Mouse (Mus musculus) embryo, embryonic 11.5 days (tissue): ENCODE results near the gene Slc9b1.

Experiments used
- DNase-seq: peaks from one replicate; pipeline ENCODE4 v3.0.0-alpha.2; 2012; ENCODE audit warnings: low read depth, low spot score

The Slc9b1 gene

DNA sequence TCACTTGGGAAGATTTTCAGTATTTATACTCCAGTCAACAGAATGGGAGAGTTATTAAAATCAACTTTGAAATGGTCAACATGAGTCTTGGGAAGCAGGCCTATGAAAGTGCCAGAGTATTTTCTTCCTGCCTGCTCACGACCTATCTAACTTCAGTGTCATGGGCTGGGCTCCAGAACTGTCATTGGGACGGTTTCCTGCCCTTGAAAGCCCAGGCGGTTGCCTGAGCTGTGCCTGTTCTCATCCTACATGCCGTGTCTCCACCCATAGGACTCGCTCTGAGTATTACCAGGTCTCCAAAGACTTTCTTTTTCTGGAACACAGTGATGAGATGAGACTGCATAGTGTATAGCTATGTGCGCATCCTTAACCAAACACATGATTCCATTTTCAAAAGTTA is 45.4 kb downstream of the Slc9b1 start:
- DNase-seq, result no peak

DNA sequence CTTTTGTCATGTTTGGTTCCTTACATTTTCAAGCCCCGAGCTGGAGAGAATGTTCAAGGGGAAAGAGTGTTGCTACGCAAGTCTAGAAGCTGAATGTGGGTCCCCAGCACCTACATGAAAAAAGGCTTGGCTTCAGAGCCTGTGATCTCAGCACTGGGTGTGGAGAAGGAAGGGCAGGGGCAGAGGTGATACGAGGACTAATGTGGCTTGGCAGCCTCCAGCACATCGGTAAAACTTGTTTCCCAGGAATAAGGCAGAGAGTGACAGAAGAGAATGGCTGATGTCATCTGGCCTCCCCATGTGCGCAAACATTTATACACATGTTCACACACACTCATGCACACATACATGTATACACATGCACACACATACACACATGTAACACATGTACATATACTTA is 47.3 kb downstream of the Slc9b1 start:
- DNase-seq, result no peak

DNA sequence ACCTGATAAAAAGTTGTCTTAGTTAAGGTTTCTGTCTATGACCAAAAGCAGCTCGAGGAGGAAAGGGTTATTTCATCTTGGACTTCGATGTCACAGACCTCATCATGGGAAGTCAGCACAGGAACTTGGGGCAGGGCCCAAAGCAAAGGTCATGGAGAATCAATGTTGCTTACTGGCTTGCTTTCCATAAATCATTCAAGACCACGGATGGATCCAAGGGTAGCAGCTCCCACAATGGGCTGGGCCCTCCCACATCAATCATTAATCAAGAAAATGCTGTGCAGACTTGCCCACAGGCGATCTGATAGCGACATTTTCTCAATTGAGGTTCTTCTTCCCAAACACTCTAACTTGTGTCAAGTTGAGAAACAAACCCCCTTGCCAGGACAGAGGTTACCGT is 48.3 kb downstream of the Slc9b1 start:
- no peak for DNase-seq

DNA sequence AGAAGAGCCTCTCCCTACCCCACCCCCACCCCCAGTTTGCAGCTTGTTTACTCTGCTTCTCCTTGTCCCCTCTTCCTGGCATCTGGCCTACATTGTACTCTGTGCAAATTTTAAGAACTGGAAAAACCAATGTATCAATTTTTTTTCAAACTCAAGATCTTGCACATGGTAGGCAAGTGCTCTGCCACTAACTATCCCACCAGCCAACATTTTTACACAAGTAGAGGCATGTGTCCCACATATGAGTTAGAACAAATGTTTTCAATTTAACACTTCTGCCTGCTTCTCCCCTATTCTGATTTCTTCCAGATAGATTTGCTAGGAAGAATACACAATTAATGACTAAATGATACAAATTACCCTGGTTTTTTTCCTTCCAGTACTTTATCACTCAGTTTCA is 49.3 kb downstream of the Slc9b1 start:
- no peak for DNase-seq

DNA sequence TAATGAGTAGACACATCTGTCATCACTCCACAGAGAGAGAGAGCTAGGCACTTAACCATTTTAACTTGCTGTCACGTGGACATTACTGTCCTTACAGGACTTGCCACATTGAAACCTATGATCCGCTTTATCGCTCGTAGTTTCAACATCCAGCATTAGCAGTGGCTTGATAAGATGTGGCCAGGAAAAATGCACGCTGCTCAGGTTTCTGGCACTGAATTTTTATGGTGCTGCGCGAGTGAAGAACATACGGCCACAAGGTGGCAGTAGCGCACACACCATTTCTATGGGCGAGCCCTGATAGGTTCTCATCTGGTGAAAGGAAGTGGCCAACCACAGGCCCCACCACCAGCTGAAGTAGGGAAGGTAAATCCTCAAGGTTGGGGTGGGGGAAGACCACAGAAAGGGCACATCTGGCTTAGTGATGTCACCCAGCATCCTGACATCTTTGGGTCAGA is 54.4 kb downstream of the Slc9b1 start:
- peak; percentile 71 for DNase-seq

DNA sequence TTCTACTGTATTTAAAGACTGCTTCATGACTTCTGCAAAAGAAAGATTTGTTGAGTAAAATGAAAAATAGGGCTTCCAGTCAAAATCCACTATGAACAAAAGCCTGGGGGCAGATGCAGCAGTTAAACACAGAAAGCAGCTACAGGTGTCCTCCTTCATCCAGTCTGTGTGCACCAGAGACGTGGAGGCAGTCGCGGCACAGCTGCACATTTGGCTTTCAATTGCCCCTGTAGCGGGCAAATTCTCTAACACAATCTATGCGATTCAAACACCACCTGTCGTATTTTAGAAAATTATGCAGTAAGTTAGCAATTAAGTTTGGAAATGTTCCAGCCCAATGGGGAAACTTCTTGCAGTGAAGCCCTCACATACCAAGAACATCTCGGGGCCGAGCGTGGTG is 55.4 kb downstream of the Slc9b1 start:
- DNase-seq, result no peak

DNA sequence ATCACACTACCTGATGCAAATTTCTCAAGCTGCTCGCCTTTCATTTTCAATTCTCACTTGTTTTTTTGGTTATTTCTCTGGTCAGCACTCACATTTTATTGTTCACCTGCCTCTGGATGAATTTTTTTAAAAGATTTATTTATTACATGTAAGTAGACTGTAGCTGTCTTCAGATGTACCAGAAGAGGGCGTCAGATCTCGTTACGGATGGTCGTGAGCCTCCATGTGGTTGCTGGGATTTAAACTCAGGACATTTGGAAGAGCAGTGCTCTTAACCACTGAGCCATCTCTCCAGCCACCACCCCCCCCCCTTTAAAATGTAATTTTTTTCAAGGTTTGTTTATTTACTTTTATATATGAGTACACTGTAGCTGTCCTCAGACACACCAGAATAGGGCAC is 56.0 kb downstream of the Slc9b1 start:
- DNase-seq, result no peak

DNA sequence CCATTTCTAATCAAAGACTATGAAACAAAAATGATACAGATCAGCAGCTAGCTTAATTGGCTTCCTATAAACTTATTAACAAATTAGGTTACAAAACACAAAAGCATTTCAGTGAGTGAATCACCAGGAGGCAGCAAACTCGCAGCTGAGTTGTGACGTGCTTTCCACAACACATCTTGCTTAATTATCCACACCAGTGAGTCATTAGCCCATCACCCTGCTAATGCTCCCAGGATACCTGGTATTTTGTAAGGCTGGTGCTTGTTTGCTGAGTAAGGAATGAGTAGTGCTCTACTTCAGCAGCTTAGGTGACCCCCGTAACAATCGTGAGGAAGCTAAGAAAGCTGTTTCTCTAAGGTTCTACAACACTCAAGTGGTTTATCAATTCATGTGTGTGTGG is 56.8 kb downstream of the Slc9b1 start:
- DNase-seq, result no peak

DNA sequence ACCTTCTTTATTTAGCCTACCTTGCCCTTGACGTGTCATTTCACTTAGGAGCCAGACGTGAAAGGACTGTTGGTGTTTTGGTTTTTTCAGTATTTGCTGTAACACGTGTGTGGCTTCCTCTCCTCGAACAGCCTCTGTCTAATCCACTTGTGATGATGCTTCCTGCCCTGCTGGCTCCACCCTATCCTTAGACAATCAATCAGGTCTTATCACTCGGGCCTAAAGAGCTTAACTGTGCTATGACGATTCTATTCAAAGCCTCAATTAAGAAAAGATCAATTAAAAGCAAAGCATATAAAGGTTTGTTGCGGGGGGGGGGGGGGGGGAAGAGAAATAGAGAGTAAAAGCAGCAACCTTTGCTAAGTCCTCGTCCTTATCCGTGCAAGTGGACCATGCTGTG is 59.5 kb downstream of the Slc9b1 start:
- DNase-seq, result no peak

DNA sequence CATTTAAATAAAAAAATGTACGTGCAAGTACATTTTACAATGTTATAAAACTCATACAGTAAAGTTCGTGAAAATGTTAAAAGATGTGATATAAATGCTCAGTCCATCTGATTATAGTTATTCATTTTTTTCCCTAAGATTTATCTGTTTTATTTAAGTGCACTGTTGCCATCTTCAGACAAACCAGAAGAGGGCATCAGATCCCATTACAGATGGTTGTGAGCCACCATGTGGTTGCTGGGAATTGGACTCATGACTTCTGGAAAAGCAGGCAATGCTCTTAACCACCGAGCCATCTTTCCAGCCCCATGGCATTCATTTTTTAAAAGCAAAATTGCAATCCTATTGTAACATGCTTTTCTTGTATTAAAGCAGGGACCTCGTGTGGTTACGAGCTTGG is 61.4 kb downstream of the Slc9b1 start:
- DNase-seq, result no peak

DNA sequence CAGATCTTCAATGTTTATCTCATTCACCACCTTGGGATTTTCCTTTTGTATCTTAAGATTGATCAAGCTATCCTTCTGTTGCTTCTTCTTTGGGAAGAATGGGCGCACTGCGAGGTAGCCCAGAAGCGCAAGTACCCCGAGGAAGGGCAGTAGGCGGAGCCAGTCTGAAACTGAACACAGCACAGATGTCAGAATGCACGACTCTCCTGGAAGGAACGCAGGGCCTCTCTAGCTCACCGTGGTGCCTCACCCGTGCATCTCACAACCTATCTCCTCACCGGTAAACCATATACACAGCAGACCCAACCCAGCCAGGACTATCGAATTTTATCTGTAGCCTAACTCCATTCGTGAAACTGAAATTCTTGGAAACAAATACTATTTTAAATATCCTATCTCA is 63.2 kb downstream of the Slc9b1 start:
- DNase-seq, result no peak

DNA sequence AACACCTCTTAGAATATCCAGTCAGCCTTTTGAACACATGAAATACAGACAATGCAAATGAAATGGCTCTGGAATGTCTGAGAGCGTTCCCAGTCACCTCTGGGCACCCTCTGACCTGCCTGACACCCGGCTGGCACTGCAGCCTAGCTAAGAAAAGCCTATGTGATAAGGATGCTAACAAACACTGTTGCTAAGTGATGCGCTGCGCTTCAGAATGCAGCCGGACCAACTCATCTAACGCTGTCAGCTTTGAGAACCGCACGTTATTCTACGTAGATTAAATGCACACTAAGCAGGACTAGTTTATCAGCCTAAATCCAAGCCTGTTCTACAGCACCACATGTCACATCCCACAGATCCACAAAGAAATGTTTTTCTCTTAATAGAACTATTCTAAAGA is 64.0 kb downstream of the Slc9b1 start:
- DNase-seq, result peak; percentile 11

DNA sequence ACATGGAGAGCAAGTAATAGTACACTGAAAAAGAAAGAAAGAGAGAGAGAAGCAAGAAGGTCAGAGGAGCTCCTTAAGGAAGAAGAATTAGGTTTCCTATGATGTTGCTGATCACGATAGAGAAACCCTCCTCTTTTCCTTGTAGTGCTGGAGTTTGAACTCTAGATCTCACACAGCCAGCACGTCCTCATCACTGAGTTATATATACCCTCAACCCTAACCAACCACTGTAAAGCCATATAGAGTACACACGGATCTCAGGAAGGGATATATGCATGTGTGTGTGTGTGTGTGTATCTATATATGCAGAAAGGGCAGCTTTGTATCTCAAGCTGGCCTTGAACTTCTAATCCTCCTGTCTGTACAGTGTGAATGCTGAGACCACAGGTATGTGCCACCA is 69.4 kb downstream of the Slc9b1 start:
- DNase-seq, result no peak

DNA sequence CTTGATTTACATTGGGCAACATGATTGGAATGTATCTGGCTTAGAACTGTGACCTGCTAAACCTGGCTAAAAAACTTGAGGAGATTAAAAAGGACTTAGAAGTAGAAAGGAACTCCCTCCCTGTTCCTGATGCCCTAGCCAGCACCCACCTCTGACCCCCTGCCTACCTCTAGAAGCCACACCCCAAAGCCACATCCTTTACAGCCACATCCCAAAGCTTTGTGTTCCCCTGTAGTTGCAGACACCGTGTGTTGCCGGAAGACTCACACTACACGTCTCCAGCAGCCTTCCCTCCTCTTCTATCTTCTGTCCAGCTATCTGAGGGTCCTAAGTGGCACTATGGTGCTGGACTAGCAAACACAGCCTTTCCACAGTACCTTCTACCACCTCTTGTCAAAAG is 70.0 kb downstream of the Slc9b1 start:
- DNase-seq, result no peak

DNA sequence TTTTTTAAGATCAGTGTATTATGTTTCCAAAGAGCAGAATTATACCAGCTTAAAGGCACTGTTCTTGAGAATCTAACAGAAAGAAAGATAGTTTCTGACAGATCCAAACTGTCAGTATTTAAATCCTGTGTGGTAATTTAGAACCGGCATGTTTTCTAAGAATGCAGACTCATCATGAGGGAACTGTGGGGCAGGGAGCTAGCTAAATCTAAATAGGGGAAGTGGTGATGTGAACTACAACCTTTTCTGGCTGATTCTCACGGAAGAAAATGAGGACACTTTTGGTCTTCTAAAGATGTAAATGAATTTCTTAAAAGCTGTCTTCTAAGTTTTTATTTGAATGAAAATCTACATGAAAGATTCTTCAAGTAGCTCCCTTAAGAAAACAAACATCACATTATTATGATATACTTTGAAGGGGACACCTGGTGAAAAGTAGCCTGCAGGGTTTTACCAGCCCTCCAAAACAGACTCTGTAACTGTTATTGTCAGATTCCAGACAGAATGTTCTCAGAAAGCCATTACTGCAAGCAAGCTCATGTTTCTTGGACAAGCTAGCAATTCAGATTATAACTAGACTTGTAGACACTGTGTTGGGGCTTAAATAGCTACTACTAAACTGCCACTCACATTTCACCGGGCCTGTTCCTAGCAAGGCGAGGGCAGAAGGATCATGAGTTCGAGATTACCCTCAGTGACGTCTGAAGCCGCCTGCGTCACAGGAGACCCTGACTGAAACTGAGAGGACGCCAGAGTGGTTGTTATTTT is 72.9 kb downstream of the Slc9b1 start:
- DNase-seq, result no peak

DNA sequence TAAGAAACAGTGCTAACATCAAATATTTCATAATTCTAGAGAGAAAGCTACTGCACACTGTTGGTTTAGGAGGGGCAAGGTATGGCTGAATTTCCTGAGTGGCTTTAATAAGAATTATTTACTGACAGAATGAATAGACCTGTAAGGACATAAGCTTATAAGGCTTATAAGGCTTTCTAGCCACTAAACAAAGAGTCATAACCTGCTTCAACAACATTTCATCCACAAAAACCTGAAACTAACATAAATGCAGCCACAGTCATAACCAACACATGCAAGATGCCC is 73.4 kb downstream of the Slc9b1 start:
- DNase-seq, result no peak

DNA sequence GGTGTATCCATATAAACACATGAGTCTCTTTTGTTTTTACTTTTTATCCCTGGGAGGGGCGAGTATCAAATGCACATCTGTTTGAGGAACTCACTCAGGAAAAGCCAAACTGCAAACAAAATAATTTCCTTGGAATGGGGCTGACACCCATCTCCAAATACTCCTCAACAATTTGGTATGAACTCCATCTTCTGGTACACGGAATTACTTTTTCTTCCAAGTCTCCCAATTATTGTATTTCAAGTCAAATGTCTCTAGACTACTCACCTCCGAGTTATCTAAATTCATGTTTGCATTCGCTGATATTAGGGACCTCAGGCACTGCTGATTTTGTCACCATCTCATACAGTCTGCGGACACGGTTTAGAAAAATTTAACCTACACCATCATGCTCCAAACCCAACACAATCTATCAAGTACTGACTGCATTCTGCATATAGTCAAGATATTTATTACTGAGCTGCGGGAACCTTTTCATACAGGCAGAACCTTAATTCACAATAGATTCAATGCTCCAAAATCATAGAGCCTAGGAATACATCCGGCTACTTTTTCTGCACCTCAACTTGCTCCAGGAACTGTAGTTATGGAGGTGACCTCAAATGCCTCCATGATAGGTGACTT is 74.5 kb downstream of the Slc9b1 start:
- no peak for DNase-seq

DNA sequence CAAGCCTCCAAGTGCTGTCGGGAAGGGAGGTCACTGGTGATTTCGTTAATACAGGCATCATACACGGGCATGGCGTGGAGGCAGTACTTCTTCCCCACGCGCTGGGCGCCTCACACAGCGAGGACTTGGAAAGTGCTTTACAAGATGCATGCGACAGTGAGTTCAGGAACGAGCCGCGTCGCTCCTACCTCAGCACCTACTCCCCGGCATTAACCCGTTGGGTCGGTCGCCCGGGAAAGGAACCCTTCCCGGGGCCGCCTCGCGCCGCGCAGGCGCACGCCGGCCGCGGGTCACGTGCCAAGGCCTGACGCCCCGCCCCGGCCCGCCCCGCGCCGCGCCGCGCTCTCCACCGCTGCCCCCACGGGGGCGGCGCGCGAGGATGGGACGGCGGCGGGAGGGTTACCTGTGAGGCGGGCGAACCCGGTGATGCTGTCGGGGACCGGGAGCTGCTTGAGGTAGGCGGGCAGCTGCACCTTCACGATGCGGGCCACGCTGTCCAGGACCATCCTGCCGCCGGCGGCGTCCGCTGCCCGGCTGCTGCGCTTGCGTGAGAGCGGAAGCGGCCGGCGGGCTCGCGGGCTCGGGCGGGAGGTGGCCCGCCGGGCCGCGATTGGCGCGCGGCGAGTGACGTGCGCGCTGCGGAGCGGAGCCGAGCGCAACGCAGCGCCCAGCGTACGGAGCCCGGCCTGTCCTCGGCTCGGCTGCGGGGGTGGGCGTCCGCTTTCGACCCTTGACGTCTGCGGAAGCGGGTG is 75.2 kb downstream of the Slc9b1 start:
- peak; percentile 77 for DNase-seq

DNA sequence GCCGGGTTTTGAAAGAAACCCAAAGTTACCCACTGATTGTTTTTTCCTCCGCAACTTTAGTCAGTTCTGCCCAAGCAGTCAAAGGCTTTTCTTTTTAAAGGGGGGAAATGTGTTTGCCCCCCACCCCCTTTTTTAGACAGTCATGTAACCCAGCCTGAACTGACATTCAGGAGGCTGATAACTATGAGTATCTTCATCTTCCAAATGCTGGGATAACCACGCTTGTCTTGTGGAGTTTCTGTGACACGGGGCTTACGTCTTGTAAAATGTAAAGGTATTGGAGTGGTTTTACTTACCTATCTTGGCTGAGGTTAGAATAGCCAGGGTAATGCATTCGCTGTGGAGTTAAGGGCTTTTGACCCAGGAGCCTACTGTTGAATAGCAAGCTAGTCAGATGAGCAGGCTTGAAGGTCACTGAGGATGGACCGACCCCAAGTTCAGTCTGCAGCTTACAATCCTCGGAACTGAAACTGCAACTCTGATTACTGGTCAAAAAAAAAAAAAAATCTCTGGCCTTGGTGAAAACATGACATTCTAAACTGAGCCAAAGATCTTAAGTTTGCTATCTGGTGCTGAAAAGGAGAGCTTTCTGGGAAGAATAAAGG is 75.9 kb downstream of the Slc9b1 start, which contains the start of gene Cisd2:
Gene Cisd2, minus strand, starts transcription at position 318 of the 605 bp plus-strand sequence.
- DNase-seq, result no peak

DNA sequence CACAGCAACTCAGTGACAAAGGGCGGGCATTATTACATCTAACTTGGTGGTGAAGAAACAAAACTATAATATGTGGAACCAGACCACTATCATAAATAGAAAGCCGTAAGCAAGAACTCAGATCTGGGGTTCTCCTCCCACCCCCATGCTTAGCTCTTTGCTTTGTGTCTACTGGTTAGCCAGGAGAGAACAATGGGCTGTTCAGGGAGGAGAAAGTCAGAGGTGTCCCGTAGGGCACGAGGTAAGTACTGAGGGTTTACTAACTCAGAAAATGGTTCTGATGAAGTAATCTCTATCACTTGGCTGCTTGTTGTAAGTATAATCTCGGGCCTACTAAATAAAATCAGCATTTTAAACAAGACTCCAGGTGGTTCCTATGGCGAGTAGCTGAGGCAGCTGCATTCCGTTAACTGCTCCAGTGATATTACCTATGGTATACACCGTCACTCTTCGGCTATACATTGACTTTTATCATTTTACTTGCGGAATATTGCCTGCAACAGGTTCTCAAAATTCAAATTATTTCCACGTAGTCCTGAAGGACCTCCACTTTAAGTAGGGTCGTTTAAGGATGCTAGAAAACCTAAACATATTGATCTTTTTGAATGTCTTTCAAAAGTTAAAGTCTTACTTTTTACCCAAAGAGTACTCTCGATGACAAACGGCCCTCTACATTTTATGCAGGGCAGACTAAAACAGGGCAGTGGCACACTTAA is 89.2 kb downstream of the Slc9b1 start:
- DNase-seq, result no peak

DNA sequence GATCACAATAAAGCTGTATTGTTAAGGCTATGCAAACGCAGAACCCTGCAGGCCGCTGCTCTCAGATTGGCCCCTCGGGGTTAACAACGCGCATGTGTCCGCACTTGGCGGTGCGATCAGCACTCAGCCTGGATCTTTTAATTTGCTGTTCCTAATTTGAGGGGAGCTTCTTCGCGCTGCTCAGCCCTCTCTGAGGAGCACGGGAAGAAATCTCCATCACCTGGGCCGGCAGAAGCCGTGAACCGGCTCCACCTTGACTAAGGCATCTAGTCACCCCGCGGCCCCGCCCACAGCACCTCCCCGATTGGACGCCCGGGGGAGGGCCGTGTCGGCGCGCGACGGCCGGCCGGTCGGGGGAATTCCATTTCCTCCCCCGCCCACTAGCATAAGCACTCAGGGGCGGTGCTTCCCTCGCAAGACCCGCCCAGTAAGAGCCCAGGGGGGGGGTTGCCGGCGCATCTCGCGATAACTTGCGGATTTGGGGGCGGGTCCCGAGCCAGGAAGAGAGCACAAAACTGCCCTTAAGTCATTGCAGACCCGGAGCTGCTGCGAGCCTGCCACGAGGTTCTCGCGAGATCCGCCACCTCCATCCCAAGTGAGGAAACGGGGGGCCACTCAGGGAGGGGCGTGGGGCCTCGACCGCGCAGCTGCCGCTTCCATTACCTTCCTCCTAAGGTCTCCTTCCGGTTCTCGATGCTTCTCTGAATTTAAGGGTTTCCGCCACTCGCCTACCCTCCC is 90.1 kb downstream of the Slc9b1 start, which contains the start of gene Ube2d3:
Gene Ube2d3, plus strand, starts transcription at position 392 of the 738 bp plus-strand sequence.
- DNase-seq, result peak; percentile 98
